Mouse (Mus musculus): Measurements from ENCODE around the gene Mrps10. TPM values are rescaled to one million over a fixed set of nuclear protein-coding genes. Genes with fewer than 3 reads are reported as not detected.
A peak's percentile ranks its signal among the peaks of the same experiment; 100 is the strongest.

The Mrps10 gene
- 15.5 and 18.8 TPM in 2 replicates for polyA plus RNA-seq (2012; rRNA removed)

DNA sequence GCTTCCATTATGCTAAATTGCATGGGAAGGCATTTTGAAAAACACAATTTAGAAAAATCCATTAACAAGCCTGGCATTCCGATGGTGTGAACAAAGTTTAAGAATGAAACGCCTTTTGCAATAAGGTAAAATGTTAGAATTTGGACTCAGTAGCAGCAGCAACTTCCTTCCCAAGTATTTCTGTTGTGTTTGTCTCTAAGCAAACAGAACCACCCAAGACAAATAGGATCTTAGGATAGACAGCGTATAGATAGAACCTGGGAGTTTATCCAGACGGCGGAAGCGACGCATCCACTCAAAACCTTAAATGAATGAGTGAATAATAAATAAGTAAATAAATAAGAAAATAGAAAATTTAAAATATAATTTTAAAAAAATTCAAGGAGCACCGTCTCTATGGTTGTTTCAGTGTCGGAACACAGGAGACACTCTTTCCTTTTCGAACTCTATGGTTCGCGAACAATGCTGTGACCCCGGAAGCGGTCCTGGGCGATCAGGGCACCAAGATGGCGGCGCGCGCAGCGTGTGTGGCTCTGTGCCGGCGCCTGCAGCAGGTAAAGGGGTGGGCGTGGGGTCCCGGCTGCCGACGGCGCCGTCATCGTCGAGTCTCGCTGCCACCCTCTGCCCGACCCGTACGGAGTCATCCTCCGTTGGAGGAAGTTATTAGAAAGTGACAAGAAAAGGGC lies at the start of gene Mrps10:
Gene Mrps10, plus strand, starts transcription at position 487 of the 686 bp plus-strand sequence.
- peak; percentile 70 for DNase-seq
- TF ChIP-seq CTCF (IDR thresholded peaks at IDR 0.05; ENCODE audit: insufficient read depth, low read length), result no peak
- TF ChIP-seq POLR2A (IDR thresholded peaks at IDR 0.05; ENCODE audit: borderline replicate concordance, extremely low read depth, low read depth, low read length), result peak; percentile 44; the same call in 1 of the 2 replicates
- WGBS, result 3% methylated on average over 35 of the region's 35 CpGs
- Histone ChIP-seq H3K4me1 (ENCODE audit: control insufficient read depth, insufficient read depth, low read length) (peaks cover 2% of the 10 kb centered on the region; the same call in 1 of the 2 replicates), H3K4me3 (replicated peaks; ENCODE audit: extremely low read depth, low read depth, low read length) (peak within 1 kb of the TSS; percentile 56)

DNA sequence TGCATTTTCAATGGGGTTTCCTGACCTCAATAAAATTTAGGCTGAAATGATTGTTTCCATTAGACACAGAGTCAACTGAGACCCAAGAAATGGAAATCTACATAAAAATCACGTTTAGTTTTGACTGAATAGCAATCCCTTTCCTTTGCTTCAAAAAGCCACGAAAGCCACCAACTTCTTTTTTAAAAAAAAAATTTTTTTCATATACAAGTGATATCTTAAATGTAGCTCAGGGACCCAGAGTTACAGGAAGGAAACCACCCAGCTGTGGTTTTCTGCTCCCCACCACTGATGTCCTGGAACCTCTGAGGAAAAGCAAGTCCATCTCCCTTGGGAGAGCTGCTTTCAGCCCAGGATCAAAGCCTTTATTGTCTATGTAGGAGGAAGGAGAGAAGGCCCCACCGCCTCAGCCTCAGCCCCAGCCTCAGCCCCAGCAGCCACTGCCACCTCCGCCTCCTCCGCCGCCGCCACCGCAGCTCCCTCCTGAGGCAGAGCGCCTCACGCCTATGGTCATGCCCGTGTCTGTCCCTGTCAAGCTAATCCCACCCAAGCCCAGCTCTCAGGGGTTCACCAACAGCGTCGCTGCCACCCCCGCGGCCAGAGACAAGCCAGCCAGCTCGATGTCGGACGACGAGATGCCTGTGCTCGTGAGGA lies 49.6 kb upstream of the Mrps10 start:
- no peak overlapping the region for H3K4me3 ChIP-seq (replicated peaks; ENCODE audit: extremely low read depth, low read depth, low read length)
- H3K4me1 ChIP-seq (ENCODE audit: control insufficient read depth, insufficient read depth, low read length), result no peaks in the 10 kb centered on the region
- DNase-seq, result no peak
- no peak for TF ChIP-seq CTCF (IDR thresholded peaks at IDR 0.05; ENCODE audit: insufficient read depth, low read length)
- no peak for TF ChIP-seq POLR2A (IDR thresholded peaks at IDR 0.05; ENCODE audit: borderline replicate concordance, extremely low read depth, low read depth, low read length)
- 83% methylated on average over 20 of the region's 20 CpGs for WGBS

DNA sequence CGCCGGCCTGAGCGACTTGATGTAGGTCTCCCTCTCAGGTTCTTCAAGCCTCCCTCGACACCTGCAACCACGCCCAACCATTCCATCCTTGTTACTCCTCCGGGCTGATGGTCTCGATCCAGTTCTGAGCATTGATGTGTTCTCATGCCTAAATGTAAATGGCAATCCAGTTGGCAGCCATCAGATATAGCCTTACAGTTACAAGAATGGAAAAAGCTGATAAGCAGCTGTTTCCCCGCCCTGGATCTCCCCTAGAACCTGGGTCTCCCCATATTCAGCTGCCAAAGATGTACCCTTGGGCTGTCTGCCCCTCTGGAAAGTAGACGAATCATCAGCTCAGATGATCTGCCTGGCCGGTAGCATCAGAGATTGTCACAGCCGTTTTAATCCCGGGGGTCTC lies 48.9 kb upstream of the Mrps10 start:
- no peak for TF ChIP-seq CTCF (IDR thresholded peaks at IDR 0.05; ENCODE audit: insufficient read depth, low read length)
- no peak for TF ChIP-seq POLR2A (IDR thresholded peaks at IDR 0.05; ENCODE audit: borderline replicate concordance, extremely low read depth, low read depth, low read length)
- 89% methylated on average over 12 of the region's 12 CpGs for WGBS
- H3K4me3 ChIP-seq (replicated peaks; ENCODE audit: extremely low read depth, low read depth, low read length), result no peak overlapping the region

DNA sequence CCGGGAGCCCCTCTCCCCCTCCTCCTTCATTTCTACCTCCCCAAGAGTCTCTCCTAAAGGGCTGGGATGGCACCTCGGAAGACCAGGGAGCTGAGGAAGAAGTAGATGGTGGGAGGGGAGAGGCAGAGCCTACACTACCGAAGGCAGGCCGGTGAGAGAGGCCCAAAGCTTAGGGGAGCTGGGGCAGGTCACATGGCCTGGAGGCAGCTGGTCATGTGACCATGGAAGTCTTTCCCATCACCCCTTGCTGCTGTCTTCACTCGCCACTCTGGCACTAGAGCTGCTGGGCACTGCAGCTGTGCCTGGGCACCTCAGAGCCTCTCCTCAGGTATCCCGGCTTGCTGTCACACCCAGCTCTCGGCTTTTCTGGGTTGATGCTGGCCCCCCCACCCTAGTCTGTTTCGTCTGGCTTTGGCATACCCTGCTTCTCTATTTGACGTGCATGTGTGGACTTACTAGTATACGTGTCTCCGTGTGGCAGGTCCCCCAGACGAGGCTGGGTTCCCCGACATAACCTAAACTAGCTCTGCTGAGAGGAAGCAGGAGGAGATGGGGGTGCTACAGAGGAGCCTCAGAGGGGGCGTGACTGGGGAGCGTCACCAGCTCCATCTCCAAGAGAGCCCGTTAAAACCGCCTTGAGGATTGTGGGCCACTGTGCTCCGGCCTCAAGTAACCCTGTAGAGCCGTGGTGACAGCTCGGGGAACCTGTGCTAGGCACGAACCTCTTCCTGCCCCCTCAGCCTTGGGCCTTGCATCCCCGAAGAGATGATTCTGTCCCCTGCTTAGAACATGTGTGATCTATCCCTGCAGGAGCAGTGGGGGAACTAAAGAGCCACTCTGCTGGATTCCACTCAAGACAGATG lies 46.3 kb upstream of the Mrps10 start:
- H3K4me1 ChIP-seq (ENCODE audit: control insufficient read depth, insufficient read depth, low read length), result no peaks in the 10 kb centered on the region
- TF ChIP-seq CTCF (IDR thresholded peaks at IDR 0.05; ENCODE audit: insufficient read depth, low read length), result no peak
- TF ChIP-seq POLR2A (IDR thresholded peaks at IDR 0.05; ENCODE audit: borderline replicate concordance, extremely low read depth, low read depth, low read length), result no peak
- no peak for DNase-seq
- no peak overlapping the region for H3K4me3 ChIP-seq (replicated peaks; ENCODE audit: extremely low read depth, low read depth, low read length)
- 88% methylated on average over 22 of the region's 22 CpGs for WGBS

More for the DNA sequence above, 48.9 kb upstream of the Mrps10 start:
- no peaks in the 10 kb centered on the region for H3K4me1 ChIP-seq (ENCODE audit: control insufficient read depth, insufficient read depth, low read length)
- no peak for DNase-seq

DNA sequence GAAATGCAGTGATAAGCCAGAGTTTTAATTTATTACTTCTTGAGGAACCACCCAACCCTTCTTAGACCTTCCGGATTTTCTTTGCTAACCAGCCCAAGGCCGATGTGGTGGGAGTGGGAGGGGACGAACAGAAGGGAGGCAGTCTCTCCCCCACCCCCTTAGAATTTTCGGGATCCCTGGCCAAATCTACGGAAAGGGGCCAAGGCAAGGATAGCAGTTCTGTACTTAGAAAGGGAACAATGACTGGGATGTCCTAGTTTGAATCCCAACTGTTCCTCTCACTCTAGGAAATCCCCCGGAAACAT lies 45.7 kb upstream of the Mrps10 start:
- TF ChIP-seq POLR2A (IDR thresholded peaks at IDR 0.05; ENCODE audit: borderline replicate concordance, extremely low read depth, low read depth, low read length) (no peak), CTCF (IDR thresholded peaks at IDR 0.05; ENCODE audit: insufficient read depth, low read length) (no peak)
- DNase-seq, result no peak
- H3K4me1 ChIP-seq (ENCODE audit: control insufficient read depth, insufficient read depth, low read length), result no peaks in the 10 kb centered on the region
- WGBS, result 83% methylated on average over 6 of the region's 6 CpGs
- H3K4me3 ChIP-seq (replicated peaks; ENCODE audit: extremely low read depth, low read depth, low read length), result no peak overlapping the region

DNA sequence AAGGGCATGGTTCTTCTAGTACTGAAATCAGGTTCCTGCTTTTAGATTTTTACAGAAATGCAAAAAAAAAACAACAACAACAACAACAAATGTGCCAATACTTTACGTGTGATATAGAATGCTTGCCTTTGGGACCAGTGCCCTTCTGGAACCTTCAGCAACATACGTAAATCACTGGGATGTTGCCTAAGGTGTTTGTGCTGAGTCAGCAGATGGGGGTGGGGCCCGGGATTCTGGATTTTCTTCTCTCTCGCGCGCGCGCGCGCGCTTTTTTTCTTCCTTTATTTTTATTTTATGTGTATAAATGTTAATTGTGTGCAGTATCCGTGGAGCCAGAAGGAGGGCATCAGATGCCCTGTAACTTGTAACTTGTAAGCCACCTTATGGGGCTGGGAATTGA lies 41.1 kb upstream of the Mrps10 start:
- DNase-seq, result no peak
- WGBS, result 93% methylated on average over 12 of the region's 12 CpGs
- no peak overlapping the region for H3K4me3 ChIP-seq (replicated peaks; ENCODE audit: extremely low read depth, low read depth, low read length)
- H3K4me1 ChIP-seq (ENCODE audit: control insufficient read depth, insufficient read depth, low read length), result peaks cover 3% of the 10 kb centered on the region; the same call in 1 of the 2 replicates
- TF ChIP-seq CTCF (IDR thresholded peaks at IDR 0.05; ENCODE audit: insufficient read depth, low read length), result no peak
- TF ChIP-seq POLR2A (IDR thresholded peaks at IDR 0.05; ENCODE audit: borderline replicate concordance, extremely low read depth, low read depth, low read length), result no peak

DNA sequence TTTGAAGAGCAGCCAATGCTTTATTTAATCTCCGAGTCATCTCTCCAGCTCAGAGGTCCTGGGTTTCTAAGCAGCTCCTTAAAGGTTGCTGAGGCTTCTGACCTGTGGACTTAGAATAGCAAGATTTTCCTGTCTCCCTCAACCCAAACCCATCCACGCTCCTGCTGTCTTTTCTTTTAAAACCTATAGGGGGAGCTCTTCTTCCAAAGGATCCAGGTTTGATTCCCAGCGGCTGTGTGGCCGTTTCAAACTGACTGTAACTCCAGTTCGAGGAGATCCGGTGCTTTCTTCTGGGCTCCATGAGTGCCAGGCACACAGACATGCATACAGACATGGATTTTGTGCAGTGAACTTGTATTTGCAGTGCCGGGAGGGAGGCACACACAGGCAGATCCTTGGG lies 40.7 kb upstream of the Mrps10 start:
- H3K4me1 ChIP-seq (ENCODE audit: control insufficient read depth, insufficient read depth, low read length), result peaks cover 3% of the 10 kb centered on the region; the same call in 1 of the 2 replicates
- no peak for DNase-seq
- 64% methylated on average over 7 of the region's 7 CpGs for WGBS

DNA sequence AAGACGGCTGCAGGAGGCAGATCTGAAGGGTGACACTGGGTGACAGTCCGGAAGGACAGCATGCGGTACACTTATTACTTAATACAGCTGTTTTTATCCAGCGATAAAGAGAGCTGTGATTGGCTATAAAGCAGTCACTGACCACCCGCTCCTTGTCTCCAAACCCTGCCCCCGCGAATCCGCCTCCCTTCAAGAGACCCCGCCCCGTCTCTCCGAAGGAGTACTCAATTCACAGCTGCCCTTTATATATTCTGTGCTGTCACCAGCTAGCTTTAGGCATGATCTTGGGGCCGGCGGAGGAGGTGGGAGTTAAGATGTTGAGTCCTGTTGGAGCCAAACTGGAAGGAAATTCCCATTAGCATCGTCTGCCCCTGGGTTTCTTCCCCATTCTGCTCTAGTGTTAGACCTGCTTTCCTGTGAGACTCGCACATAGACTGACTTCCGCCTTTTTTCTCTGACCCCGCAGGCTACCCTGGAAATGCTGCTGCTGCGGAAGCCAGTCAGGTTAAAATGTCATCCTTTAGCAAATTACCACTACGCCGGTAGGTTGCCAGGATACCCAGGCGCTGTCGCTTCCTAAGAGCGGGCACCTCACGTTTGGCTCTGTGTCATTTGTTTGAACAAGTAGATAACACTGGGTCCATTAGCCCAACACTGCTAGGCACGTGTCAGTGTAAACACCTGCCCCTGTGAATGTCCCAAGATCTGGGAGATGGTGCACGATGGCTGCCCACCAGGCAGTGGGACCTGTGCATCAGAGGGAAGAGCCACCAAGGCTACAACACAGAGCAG lies 39.9 kb upstream of the Mrps10 start:
- TF ChIP-seq POLR2A (IDR thresholded peaks at IDR 0.05; ENCODE audit: borderline replicate concordance, extremely low read depth, low read depth, low read length) (no peak), CTCF (IDR thresholded peaks at IDR 0.05; ENCODE audit: insufficient read depth, low read length) (no peak)
- DNase-seq, result no peak
- 70% methylated on average over 26 of the region's 26 CpGs for WGBS
- Histone ChIP-seq H3K4me1 (ENCODE audit: control insufficient read depth, insufficient read depth, low read length) (peaks cover 3% of the 10 kb centered on the region; the same call in 1 of the 2 replicates), H3K4me3 (replicated peaks; ENCODE audit: extremely low read depth, low read depth, low read length) (no peak overlapping the region)

More for the DNA sequence above, 40.7 kb upstream of the Mrps10 start:
- TF ChIP-seq CTCF (IDR thresholded peaks at IDR 0.05; ENCODE audit: insufficient read depth, low read length) (0 out of 2 replicates have a peak, but pooled peaks have one; percentile 3), POLR2A (IDR thresholded peaks at IDR 0.05; ENCODE audit: borderline replicate concordance, extremely low read depth, low read depth, low read length) (no peak)
- H3K4me3 ChIP-seq (replicated peaks; ENCODE audit: extremely low read depth, low read depth, low read length), result no peak overlapping the region
